Mouse (Mus musculus) neural tube, embryonic 13.5 days (tissue): ENCODE data around the gene Gys1. TPM values are rescaled to one million over a fixed set of nuclear protein-coding genes. Genes with fewer than 3 reads are reported as not detected.
"Not testable (repeated sequence)": the region's sequence is repeated elsewhere in the genome, so short reads cannot be mapped to it uniquely, and the experiment has no call there.

ENCODE experiments used
- ATAC-seq: fragments of 200-750 bp; cut with Nextera tagmentation; 2 replicates; pipeline ENCODE4 v1.8.0; 2017; ENCODE audit warnings: low read depth, mild to moderate bottlenecking, moderate TSS enrichment, moderate library complexity
- H3K27ac ChIP-seq: fragments of 300-500 bp; sonication (generic); replicated peaks from 2 replicates; pipeline ENCODE4 v1.5.1; 2015; ENCODE audit warnings: moderate library complexity, mild to moderate bottlenecking, inconsistent platforms
- H3K27me3 ChIP-seq: fragments of 300-500 bp; sonication (generic); 2 replicates; pipeline ENCODE4 v1.6.1; 2015; ENCODE audit warnings: mild to moderate bottlenecking, inconsistent platforms
- H3K36me3 ChIP-seq: fragments of 300-500 bp; sonication (generic); 2 replicates; pipeline ENCODE4 v1.6.1; 2015; ENCODE audit warnings: mild to moderate bottlenecking, inconsistent platforms
- H3K4me1 ChIP-seq: fragments of 300-500 bp; sonication (generic); replicated peaks from 2 replicates; pipeline ENCODE4 v1.6.1; 2015; ENCODE audit warnings: inconsistent platforms
- H3K4me2 ChIP-seq: fragments of 300-500 bp; sonication (generic); 2 replicates; pipeline ENCODE4 v1.6.1; 2015; ENCODE audit warnings: inconsistent platforms, mild to moderate bottlenecking, moderate library complexity
- H3K4me3 ChIP-seq: fragments of 300-500 bp; sonication (generic); 2 replicates; pipeline ENCODE4 v1.5.1; 2015; ENCODE audit warnings: mild to moderate bottlenecking, inconsistent platforms
- H3K9ac ChIP-seq: fragments of 300-500 bp; sonication (generic); 2 replicates; pipeline ENCODE4 v1.6.1; 2015; ENCODE audit warnings: moderate library complexity, mild to moderate bottlenecking, inconsistent platforms
- H3K9me3 ChIP-seq: fragments of 300-500 bp; sonication (generic); 2 replicates; pipeline ENCODE4 v1.6.1; 2016; ENCODE audit warnings: inconsistent platforms
- WGBS: fragments of 180-500 bp; shearing (Covaris S2); methylation state at CpG from one replicate; pipeline ENCODE4 v1.1.7; 2015; 5-methylcytosine and 5-hydroxymethylcytosine counted together
- polyA plus RNA-seq: library from polyadenylated mRNA; unstranded; fragments of >200 nt; fragmentation: Nextera tagmentation; extraction: Ambion mirVana; gene quantifications from 2 replicates; pipeline ENCODE4 v1.2.1, GENCODE M21; 2015

Gene Gys1
- polyA plus RNA-seq, 1 experiment from 2014 or later, result 21.5 TPM

DNA sequence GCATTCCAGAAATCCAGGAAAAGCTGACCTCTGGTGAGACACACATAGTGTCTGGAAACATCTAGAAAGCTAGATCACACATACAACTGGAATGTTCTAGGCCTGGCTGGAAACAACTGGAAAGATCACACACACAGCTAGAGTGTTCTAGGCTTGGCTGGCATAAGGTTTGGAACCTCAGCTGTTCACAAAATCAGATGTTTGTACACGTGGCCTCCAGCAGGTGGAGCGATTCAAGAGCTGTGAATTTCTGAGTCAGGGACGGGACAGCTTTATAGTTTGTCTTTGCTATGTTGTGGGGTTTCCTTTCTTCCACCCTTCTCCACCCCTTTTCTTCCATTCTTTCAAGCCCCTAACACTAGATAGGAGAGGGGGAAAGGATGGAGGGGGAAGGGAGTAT lies 42.4 kb downstream of the Gys1 start:
- Histone ChIP-seq H3K9me3 (no peaks in the 10 kb centered on the region), H3K4me2 (no peak overlapping the region), H3K4me1 (no peaks in the 10 kb centered on the region), H3K4me3 (no peak overlapping the region), H3K36me3 (no peaks in the 10 kb centered on the region), H3K9ac (no peak overlapping the region), H3K27ac (no peak overlapping the region), H3K27me3 (no peaks in the 10 kb centered on the region)
- ATAC-seq, result 0 out of 2 replicates have a peak, but pooled peaks have one; percentile 6
- 13% methylated on average over 3 of the region's 3 CpGs for WGBS

DNA sequence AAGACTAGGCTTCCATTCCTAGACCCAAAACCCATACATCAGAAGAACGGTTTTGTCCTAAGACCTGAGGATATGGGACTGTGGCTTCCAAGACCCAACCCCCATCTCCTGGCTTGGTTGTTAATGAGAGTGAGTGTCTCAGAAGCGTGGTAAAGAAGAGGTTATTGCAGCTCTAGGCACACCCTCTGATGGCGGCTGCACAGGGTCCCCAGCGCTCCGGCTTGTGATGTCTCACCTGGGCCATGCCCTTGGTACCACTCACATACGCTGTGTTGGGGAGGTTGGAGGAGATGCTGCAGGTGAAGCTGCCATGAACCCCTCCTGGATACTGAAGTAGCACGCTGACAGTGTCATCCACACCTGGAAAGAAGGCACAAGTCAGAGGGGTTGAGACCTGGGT lies 44.1 kb downstream of the Gys1 start:
- H3K4me1 ChIP-seq, result no peaks in the 10 kb centered on the region
- ATAC-seq, result no peak
- no peak overlapping the region for H3K4me3 ChIP-seq
- 96% methylated on average over 7 of the region's 7 CpGs for WGBS
- H3K36me3 ChIP-seq, result no peaks in the 10 kb centered on the region
- H3K9me3 ChIP-seq, result no peaks in the 10 kb centered on the region
- no peak overlapping the region for H3K4me2 ChIP-seq
- no peak overlapping the region for H3K9ac ChIP-seq
- H3K27me3 ChIP-seq, result no peaks in the 10 kb centered on the region
- H3K27ac ChIP-seq, result no peak overlapping the region

DNA sequence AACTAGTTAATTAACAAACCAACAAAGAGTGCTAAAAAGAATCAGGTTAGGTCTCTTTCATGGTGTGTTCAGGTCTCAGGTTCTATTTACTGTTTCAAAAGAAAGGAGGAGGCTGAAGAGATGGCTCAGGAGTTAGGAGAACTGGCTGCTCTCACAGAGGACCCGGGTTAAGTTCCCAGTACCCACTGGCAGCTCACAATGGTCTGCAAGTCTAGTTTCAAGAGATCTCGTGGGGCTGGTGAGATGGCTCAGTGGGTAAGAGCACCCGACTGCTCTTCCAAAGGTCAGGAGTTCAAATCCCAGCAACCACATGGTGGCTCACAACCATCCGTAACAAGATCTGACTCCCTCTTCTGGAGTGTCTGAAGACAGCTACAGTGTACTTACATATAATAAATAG lies 45.7 kb downstream of the Gys1 start:
- not testable (repeated sequence) for H3K36me3 ChIP-seq, H3K9ac ChIP-seq, H3K9me3 ChIP-seq, H3K27ac ChIP-seq, H3K4me1 ChIP-seq, H3K4me3 ChIP-seq, H3K27me3 ChIP-seq, ATAC-seq, H3K4me2 ChIP-seq
- WGBS, result 58% methylated on average over 4 of the region's 4 CpGs

DNA sequence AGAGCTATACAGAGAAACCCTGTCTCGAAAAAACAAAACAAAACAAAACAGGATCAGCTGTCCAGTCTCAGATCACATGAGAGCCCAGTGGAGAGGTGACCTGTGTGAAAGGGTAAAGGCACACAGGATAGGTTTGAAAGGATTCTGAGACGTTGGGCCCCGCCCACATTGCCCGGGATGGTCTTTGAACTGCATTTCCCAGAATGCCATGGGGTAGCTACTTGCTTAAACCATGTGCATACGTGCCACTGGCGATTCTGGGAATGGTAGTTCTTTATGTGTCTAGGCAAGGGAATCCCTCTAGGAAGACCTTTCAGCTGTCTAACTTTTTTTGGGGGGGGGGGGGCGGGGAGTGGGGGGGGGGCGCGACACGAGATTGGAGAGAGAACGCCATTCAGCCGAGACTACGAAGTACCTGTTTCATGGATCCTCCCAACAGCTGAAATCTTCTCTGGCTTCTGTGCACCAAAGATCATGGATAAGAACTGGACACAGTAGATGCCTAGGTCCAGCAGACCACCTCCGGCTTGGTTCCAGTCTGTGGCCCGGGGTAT lies 46.8 kb downstream of the Gys1 start, which contains the start of gene Tulp2:
TSS of gene Tulp2 (plus strand) at position 504 of the 554 bp plus-strand sequence.
- Histone ChIP-seq H3K4me3 (no peak within 1 kb of the TSS), H3K27me3 (no peaks in the 10 kb centered on the region), H3K36me3 (no peaks in the 10 kb centered on the region), H3K9ac (no peak within 1 kb of the TSS), H3K27ac (no peak within 1 kb of the TSS), H3K4me1 (no peaks in the 10 kb centered on the region), H3K4me2 (no peak within 1 kb of the TSS), H3K9me3 (no peaks in the 10 kb centered on the region)
- WGBS, result 49% methylated on average over 14 of the region's 15 CpGs
- ATAC-seq, result peak; percentile 82

DNA sequence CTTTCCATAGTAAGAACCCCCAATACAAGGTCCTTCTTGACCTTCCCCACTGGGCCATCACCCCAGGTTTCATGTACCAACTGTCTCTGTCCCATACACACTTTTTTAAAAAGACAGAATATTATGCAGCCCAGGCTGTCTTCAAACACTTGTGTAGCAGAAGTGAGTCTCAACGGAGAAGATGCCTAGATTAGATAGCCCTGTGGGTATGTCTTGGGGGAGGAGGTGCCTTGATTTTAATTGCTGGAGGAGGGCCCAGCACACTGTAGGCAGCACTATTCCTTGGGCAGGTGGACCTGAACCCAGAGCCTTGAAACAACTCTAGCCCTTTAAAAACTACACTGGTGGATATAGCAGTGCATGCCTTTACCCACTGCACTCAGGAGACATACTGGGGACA lies 47.5 kb downstream of the Gys1 start:
- Histone ChIP-seq H3K4me2 (no peak overlapping the region), H3K27ac (no peak overlapping the region), H3K27me3 (no peaks in the 10 kb centered on the region), H3K4me1 (no peaks in the 10 kb centered on the region), H3K36me3 (no peaks in the 10 kb centered on the region), H3K9me3 (no peaks in the 10 kb centered on the region), H3K4me3 (no peak overlapping the region), H3K9ac (no peak overlapping the region)
- ATAC-seq, result no peak
- 84% methylated on average over 1 of the region's 1 CpGs for WGBS

DNA sequence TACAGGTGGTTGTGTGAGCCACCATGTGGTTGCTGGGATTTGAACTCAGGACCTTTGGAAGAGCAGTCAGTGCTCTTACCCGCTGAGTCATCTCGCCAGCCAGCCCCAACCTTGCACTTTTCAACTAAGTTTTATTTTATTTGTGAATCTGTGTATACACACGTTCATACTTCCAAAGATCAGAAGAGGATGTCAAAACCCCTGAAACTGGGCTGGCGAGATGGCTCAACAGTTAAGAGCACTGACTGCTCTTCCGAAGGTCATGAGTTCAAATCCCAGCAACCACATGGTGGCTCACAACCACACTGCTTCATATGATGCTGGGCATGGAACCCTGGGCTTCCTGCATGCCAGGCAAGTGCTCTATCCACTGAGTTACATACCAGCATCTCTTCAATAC lies 50.3 kb downstream of the Gys1 start:
- H3K36me3 ChIP-seq, H3K27ac ChIP-seq, H3K4me2 ChIP-seq, H3K27me3 ChIP-seq, H3K4me3 ChIP-seq, ATAC-seq, H3K9me3 ChIP-seq, H3K9ac ChIP-seq: not testable (repeated sequence)
- peaks cover 13% of the 10 kb centered on the region; the same call in 1 of the 2 replicates for H3K4me1 ChIP-seq
- 93% methylated on average over 5 of the region's 5 CpGs for WGBS

DNA sequence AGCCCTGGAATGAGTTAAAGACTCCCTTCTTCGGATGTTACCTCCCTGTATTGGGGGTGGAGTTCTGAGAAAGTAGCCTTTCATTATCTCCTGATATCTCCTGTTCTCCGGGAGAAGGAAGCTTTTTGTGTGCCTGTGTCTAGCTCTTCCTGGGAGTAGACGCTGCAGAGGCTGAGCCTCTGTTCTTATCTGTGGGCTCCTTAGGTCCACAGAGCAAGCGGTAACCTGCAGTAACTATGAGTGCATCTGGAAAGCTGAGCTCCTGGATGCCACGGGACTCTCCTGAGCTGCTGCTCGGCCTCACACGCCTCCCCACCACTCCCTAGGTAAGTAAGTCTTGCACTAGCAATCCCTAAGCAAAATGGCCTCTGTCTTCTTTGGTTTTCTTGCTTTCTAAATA lies 51.5 kb downstream of the Gys1 start:
- Histone ChIP-seq H3K36me3 (no peaks in the 10 kb centered on the region), H3K4me3 (no peak overlapping the region), H3K27ac (no peak overlapping the region), H3K27me3 (no peaks in the 10 kb centered on the region), H3K4me2 (no peak overlapping the region), H3K9me3 (no peaks in the 10 kb centered on the region), H3K9ac (no peak overlapping the region), H3K4me1 (peaks cover 23% of the 10 kb centered on the region)
- 84% methylated on average over 7 of the region's 7 CpGs for WGBS
- ATAC-seq, result no peak

DNA sequence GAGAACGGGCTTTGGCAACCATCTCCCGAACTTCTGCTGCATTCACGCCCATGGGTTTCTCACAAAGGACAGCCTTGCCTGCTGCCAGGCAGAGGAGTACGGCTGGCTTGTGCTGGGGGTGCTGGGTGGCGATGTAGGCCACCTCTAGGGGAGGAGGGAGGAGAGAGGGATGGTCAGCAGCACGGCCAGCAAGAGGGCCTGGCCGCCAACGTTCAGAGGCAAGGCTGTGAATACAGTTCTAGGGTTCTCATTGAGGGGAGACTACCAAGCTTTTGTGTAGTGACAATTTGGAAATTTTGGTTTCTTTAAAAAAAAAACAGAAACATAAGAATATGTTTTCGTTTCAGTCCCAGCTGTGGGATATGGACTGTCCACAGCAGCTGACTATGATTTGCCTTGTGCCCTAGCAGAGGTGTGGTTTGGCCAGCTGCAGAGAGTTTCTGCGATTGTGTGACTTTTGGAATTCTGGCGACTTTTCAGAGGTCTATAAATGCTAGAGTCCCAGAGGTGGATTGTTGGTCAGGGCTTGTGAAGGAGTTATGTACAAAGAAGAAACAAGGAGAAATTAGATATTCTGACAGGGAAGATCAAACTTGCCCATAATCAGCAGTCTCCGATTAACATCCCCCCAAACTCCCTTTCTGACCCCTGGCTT lies 52.2 kb downstream of the Gys1 start, which contains the start of gene Gm45808:
TSS of gene Gm45808 (minus strand) at position 51 of the 655 bp plus-strand sequence.
- Histone ChIP-seq H3K4me1 (peaks cover 25% of the 10 kb centered on the region), H3K27me3 (no peaks in the 10 kb centered on the region), H3K36me3 (peaks cover under 1% of the 10 kb centered on the region; the same call in 1 of the 2 replicates), H3K9me3 (no peaks in the 10 kb centered on the region), H3K9ac (no peak within 1 kb of the TSS; the same call in 1 of the 2 replicates), H3K4me3 (no peak within 1 kb of the TSS), H3K4me2 (no peak within 1 kb of the TSS; the same call in 1 of the 2 replicates), H3K27ac (0 out of 2 replicates have a peak within 1 kb of the TSS, but pooled peaks have one; percentile 79)
- WGBS, result 85% methylated on average over 12 of the region's 12 CpGs
- ATAC-seq, result no peak

DNA sequence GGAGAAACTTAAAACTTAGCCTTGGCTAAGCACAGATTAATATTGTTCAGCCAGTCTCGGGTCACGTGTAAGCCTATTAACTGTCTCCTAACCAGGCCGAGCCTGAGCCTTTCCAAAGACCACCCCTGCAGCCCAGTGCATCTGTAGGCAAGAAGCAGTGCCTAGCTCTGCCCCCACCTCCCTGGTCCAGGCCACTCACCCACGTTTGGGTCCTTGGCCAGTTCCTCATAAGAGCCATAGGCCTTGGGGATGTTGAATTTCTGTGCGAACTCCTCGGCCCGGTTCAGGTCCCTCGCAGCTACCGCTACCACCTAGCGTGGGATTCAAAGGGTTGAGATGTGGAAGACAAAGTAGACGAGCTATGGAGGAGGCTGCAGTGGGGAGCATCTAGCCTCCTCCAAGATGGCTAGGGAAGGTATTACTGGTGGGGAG lies 53.2 kb downstream of the Gys1 start:
- Histone ChIP-seq H3K4me1 (peaks cover 25% of the 10 kb centered on the region), H3K4me2 (peak overlapping the region; percentile 63), H3K9ac (peak overlapping the region; percentile 67), H3K36me3 (peaks cover 10% of the 10 kb centered on the region), H3K9me3 (no peaks in the 10 kb centered on the region), H3K4me3 (peak overlapping the region; percentile 39), H3K27ac (peak overlapping the region; percentile 79), H3K27me3 (no peaks in the 10 kb centered on the region)
- WGBS, result 29% methylated on average over 11 of the region's 11 CpGs
- ATAC-seq, result 0 out of 2 replicates have a peak, but pooled peaks have one; percentile 45

DNA sequence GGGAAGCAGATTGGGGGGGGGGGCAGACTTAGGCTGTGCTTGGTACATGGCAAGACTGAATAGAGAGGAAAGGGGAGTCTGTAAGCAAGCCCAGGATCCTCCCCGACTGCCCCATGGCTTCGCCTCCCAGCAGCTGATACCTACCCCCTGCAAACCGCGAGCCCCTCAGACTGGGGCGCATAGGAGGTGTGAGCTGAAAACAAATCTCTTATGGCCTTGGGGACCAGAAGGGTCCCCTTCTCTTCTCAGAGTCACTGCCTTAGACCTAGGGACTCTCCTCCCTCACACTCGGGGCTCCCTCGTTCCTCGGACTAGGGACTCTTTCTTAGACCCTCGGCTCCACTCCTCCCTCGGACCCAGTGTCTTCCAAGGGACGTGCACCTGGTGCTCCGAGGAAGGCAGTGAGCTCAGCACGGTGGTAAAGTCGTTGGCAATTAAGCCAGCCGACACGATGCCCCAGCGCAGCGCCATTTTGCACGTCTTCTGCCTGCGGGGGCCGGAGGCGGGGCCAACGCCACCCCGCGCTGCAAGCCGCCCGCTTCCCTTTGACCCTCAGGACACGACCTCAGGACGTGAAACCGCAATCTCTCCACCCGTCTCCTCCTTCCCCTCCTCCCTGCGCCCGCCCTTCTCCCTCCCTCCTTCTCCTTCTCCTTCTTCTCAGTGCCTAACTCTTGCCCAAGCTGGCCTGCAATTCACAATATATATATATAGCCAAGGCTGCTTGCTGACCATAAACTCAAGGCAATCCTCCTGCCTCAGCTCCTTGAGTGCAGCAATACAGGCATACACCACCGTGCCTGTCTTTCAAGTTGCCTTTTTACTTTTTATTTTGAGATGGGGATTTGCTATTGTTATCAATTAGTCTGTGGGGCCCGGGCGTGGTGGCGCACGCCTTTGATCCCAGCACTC lies 53.9 kb downstream of the Gys1 start, which contains the start of gene Dhdh:
TSS of gene Dhdh (minus strand) at position 513 of the 912 bp plus-strand sequence.
- ATAC-seq, result peak; percentile 73
- Histone ChIP-seq H3K4me1 (peaks cover 25% of the 10 kb centered on the region), H3K4me2 (peak within 1 kb of the TSS; percentile 63), H3K27me3 (no peaks in the 10 kb centered on the region), H3K9ac (peak within 1 kb of the TSS; percentile 67), H3K4me3 (peak within 1 kb of the TSS; percentile 39), H3K27ac (peak within 1 kb of the TSS; percentile 79), H3K36me3 (peaks cover 17% of the 10 kb centered on the region), H3K9me3 (no peaks in the 10 kb centered on the region)
- WGBS, result 8% methylated on average over 38 of the region's 38 CpGs

DNA sequence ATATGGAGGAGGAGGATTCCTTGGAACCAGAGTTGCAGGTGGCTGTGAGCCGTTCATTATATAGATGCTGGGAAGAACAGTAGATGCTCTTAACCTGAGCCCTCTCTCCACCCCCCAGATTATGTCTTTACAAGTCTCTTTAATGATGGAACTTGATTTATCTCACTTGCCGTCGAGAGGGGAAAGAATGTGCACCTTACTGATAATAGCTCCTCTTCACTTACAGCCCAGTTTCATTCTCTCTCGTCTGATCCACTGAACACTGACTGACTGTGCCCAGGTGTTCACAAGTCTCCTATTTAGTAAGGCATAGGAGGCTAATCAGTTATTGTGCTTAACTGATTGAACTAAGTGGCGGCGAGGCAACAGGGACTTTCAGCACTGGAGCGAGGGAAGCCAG lies 54.9 kb downstream of the Gys1 start:
- H3K27me3 ChIP-seq, result no peaks in the 10 kb centered on the region
- no peak for ATAC-seq
- H3K4me3 ChIP-seq, result no peak overlapping the region
- WGBS, result 64% methylated on average over 7 of the region's 7 CpGs
- H3K9ac ChIP-seq, result no peak overlapping the region
- H3K36me3 ChIP-seq, result peaks cover 28% of the 10 kb centered on the region
- H3K4me1 ChIP-seq, result peaks cover 25% of the 10 kb centered on the region
- no peaks in the 10 kb centered on the region for H3K9me3 ChIP-seq
- H3K27ac ChIP-seq, result no peak overlapping the region
- H3K4me2 ChIP-seq, result no peak overlapping the region

DNA sequence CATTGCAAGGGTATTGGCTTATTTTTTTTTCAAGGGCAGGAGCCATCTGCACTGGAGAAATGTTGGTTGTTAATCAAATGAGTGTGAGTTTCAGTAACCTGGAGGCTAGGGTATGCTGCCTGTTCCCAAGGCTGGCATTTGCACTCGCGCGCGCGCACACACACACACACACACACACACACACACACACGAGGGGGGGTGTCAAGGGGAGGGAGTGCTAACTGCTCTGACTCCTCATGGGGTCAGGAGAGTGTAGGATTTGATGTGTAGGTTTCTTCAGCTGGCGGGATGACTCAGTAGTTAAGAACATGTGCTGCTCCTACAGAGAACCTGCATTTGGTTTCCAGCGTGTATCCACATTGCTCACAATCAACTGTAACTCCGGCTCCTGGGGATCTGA lies 56.2 kb downstream of the Gys1 start:
- H3K9me3 ChIP-seq, result no peaks in the 10 kb centered on the region
- 0 out of 2 replicates have a peak overlapping the region, but pooled peaks have one; percentile 4 for H3K4me2 ChIP-seq
- peak; percentile 25; the same call in 1 of the 2 replicates for ATAC-seq
- no peaks in the 10 kb centered on the region for H3K27me3 ChIP-seq
- H3K36me3 ChIP-seq, result peaks cover 40% of the 10 kb centered on the region
- H3K4me3 ChIP-seq, result no peak overlapping the region
- H3K9ac ChIP-seq, result 0 out of 2 replicates have a peak overlapping the region, but pooled peaks have one; percentile 8
- H3K4me1 ChIP-seq, result peaks cover 25% of the 10 kb centered on the region
- peak overlapping the region; percentile 33; the same call in 1 of the 2 replicates for H3K27ac ChIP-seq
- WGBS, result 20% methylated on average over 9 of the region's 9 CpGs
